Mouse (Mus musculus) C2C12 (cell line): ENCODE measurements around the gene Dip2c. TPM values are rescaled to one million over a fixed set of nuclear protein-coding genes. Genes with fewer than 3 reads are reported as not detected.

Experiments used
- H3K27me3 ChIP-seq: one replicate; pipeline ENCODE4 v1.6.1; 2011; ENCODE audit not compliant: control insufficient read depth, insufficient read depth, insufficient read length
- H3K36me3 ChIP-seq: one replicate; pipeline ENCODE4 v1.6.1; 2011; ENCODE audit not compliant: control insufficient read depth, insufficient read depth
- H3K4me3 ChIP-seq: one replicate; pipeline ENCODE4 v1.5.1; 2011; ENCODE audit warnings: mild to moderate bottlenecking, control low read depth; ENCODE audit not compliant: poor library complexity, insufficient read depth, severe bottlenecking
- H3K79me2 ChIP-seq: one replicate; pipeline ENCODE4 v1.6.1; 2011; ENCODE audit not compliant: control insufficient read depth, insufficient read depth
- H3K79me3 ChIP-seq: one replicate; pipeline ENCODE4 v1.6.1; 2011; ENCODE audit warnings: low read depth, control low read depth
- H3ac ChIP-seq: one replicate; pipeline ENCODE3; 2011; ENCODE audit warnings: low read depth; ENCODE audit not compliant: control insufficient read depth, insufficient read length
- CEBPB ChIP-seq: IDR thresholded peaks from one replicate; pipeline ENCODE4 v1.6.1; 2011; ENCODE audit warnings: low read depth, mild to moderate bottlenecking, control low read depth, moderate library complexity
- CTCF ChIP-seq: IDR thresholded peaks from one replicate; pipeline ENCODE4 v1.5.1; 2011; ENCODE audit not compliant: control insufficient read depth, insufficient read depth, insufficient read length
- FOSL1 ChIP-seq: IDR thresholded peaks from one replicate; pipeline ENCODE4 v1.8.0; 2011; ENCODE audit warnings: mild to moderate bottlenecking, low read length; ENCODE audit not compliant: poor library complexity, insufficient read depth, severe bottlenecking
- MAX ChIP-seq: IDR thresholded peaks from one replicate; pipeline ENCODE4 v1.6.1; 2011; ENCODE audit warnings: mild to moderate bottlenecking, control low read depth
- MYOD1 ChIP-seq: IDR thresholded peaks from one replicate; pipeline ENCODE4 v1.6.1; 2011; ENCODE audit warnings: low read depth; ENCODE audit not compliant: control insufficient read depth, insufficient read length
- MYOG ChIP-seq: IDR thresholded peaks from one replicate; pipeline ENCODE4 v1.6.1; 2011; ENCODE audit not compliant: control insufficient read depth, insufficient read length; ENCODE audit errors: extremely low read depth
- USF1 ChIP-seq: IDR thresholded peaks from one replicate; pipeline ENCODE4 v1.6.1; 2011; ENCODE audit warnings: low read depth, mild to moderate bottlenecking, control low read depth, moderate library complexity
- polyA plus RNA-seq: library from polyadenylated mRNA; unstranded; fragments of >200 nt; fragmentation: generic; extraction: Trizol; gene quantifications from one replicate; pipeline ENCODE4 v1.2.1, GENCODE M21; 2012; ENCODE audit warnings: missing spikeins

Gene Dip2c
- polyA plus RNA-seq, 1 experiment = 4.8 TPM

DNA sequence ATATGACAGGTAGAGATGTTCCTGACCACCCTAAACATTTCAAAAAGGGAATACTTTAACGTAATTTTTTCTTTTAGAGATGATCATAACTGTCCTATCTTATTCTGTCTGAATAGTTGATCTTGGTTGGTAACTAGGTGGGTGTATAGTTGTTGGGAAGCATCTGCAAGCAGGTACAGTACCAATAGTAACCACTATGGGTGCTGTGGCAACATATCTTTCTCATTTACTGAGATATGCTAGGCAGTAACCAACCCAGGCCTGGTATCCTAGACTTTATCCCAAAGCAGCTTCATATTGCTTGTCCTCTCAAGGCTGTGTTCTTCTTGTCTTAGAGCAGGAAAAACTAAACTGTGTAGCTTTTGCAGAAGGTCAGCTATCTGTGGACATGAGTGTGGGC lies 113.0 kb downstream of the Dip2c start:
- Histone ChIP-seq H3K79me2 (no peaks in the 10 kb centered on the region), H3K79me3 (peaks cover 1% of the 10 kb centered on the region), H3K4me3 (no peak overlapping the region), H3K27me3 (no peaks in the 10 kb centered on the region), H3K36me3 (no peaks in the 10 kb centered on the region), H3ac (no peak overlapping the region)
- TF ChIP-seq USF1 (no peak), CTCF (no peak), MAX (no peak), CEBPB (no peak), FOSL1 (no peak), MYOG (no peak), MYOD1 (no peak)

DNA sequence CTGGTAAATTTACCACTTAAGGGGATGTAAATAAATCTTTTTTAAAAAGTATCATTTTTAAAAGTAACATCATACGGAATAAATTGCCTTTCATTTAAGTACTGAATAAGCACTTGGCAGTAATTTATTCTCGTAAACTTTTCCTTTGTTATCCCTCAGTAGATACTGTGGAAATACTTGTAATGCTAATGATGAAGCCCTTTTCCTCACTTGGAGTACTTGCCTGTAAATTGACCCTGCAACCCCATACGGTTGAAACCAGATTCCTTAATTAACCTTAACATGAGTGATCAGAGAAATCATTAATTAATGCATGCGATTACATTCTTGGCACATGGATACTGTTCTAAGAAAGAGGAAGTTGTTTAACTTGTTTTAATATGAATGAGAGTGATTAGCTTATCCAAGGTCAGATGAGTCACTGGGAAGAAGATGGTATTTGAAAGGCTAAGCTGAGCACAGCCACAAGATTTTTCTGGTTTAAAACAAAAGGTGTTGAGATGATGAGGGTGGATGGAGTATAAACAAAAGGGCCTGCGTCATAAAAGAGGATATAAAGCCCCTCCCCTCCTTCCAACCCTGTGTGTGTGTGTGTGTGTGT lies 114.0 kb downstream of the Dip2c start:
- TF ChIP-seq CEBPB (no peak), FOSL1 (no peak), MAX (no peak), CTCF (no peak), MYOG (no peak), USF1 (no peak), MYOD1 (no peak)
- Histone ChIP-seq H3K4me3 (no peak overlapping the region), H3ac (no peak overlapping the region), H3K36me3 (no peaks in the 10 kb centered on the region), H3K27me3 (no peaks in the 10 kb centered on the region), H3K79me2 (no peaks in the 10 kb centered on the region), H3K79me3 (peaks cover 1% of the 10 kb centered on the region)

DNA sequence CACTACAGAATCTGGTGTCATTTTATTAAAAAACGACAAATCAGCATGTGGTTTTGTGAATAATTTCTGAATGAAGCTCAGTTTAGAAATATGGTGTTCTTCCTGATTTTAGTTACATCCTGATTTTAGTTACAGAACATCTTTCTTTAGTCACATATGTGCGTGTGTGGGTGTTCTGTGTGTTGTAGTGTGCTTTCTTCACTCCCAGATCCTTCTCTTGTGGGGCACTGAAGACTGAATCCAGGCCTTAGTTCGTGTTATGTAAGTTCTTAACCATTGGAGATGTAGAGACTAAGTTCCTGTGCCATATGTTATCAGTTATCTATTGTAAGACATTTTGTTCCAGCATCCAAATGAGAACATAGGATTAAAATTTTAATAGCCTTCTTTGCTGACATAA lies 117.1 kb downstream of the Dip2c start:
- Histone ChIP-seq H3ac (no peak overlapping the region), H3K4me3 (no peak overlapping the region), H3K27me3 (no peaks in the 10 kb centered on the region), H3K79me2 (no peaks in the 10 kb centered on the region), H3K36me3 (no peaks in the 10 kb centered on the region), H3K79me3 (peaks cover 1% of the 10 kb centered on the region)
- TF ChIP-seq CEBPB (no peak), CTCF (no peak), USF1 (no peak), MAX (no peak), MYOD1 (no peak), MYOG (no peak), FOSL1 (no peak)

DNA sequence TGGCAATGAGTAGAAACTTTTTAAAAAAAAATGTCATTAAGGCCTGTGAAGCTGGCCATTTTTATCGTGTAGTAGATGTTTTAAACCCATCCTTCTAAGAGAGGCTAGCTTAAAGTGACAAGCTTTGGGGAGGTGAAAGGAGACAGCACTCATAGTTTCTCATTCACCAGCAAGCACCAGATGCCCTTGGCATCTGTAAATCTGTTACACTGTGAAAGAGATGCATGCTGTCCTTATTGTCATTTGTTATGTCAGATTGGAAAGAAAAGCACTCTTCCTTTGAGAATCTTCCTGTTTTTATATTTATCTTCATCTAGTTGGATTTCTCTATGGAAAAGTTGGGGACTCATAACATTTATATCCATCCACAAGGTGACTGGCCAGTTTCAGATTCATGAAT lies 119.0 kb downstream of the Dip2c start:
- H3K79me3 ChIP-seq = peaks cover 1% of the 10 kb centered on the region
- H3K79me2 ChIP-seq = no peaks in the 10 kb centered on the region

DNA sequence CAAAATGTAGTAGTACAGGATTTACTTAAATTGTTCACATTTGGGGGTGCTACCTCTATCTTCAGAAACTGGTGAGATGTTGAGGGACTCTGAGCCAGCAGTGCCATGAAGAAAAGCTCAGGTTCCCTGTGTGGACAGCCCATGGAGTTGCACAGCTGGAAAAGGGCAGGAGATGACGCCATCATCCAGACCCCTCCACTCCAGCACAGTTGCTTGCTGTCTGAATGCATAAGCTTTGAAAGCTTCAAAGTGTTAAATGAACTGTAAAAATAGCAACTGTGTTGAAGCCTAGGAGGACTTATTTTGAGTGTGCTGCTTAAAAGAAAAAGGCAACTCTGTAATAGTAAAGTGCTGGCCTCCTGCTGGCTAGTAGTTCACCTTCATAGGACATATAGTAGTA lies 122.5 kb downstream of the Dip2c start:
- Histone ChIP-seq H3K79me2 (no peaks in the 10 kb centered on the region), H3K27me3 (no peaks in the 10 kb centered on the region), H3K79me3 (no peaks in the 10 kb centered on the region), H3K4me3 (no peak overlapping the region), H3K36me3 (no peaks in the 10 kb centered on the region), H3ac (no peak overlapping the region)
- TF ChIP-seq USF1 (no peak), MYOG (no peak), MYOD1 (no peak), CEBPB (no peak), MAX (no peak), CTCF (no peak)

More for the DNA sequence above, 119.0 kb downstream of the Dip2c start:
- Histone ChIP-seq H3K27me3 (no peaks in the 10 kb centered on the region), H3ac (no peak overlapping the region), H3K36me3 (no peaks in the 10 kb centered on the region), H3K4me3 (no peak overlapping the region)
- TF ChIP-seq CTCF = no peak

DNA sequence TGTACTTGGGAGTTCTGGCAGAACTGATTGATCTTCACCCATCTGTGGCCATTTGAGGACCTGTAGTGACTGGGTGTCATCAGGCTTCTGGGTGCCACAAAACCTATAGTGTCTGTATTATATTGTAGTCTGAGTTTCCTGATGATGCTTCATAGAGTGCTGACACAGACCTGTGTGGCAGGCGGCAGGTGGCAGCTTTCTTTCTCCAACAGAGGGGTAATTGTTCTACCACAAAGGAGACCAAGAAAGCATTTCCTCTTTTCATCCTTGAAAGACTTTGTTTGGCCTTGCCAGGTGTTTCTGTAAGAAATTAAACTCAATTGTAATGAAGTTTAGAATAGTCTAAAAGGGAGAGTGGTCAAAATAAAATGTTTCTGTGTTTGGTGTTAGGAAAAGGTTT lies 129.1 kb downstream of the Dip2c start:
- H3K4me3 ChIP-seq = no peak overlapping the region
- H3K79me3 ChIP-seq = no peaks in the 10 kb centered on the region
- H3ac ChIP-seq = no peak overlapping the region
- no peak for TF ChIP-seq FOSL1
- no peak for TF ChIP-seq MAX
- no peak for TF ChIP-seq MYOD1
- TF ChIP-seq CEBPB = no peak
- no peak for TF ChIP-seq CTCF
- TF ChIP-seq USF1 = no peak
- no peak for TF ChIP-seq MYOG
- H3K79me2 ChIP-seq = no peaks in the 10 kb centered on the region
- no peaks in the 10 kb centered on the region for H3K27me3 ChIP-seq
- no peaks in the 10 kb centered on the region for H3K36me3 ChIP-seq
